Mouse (Mus musculus): ENCODE data around the gene Alppl2.

Alppl2 gene

GRCm38 (mm10) chr1:87089828-87090227, at the start of gene Alppl2:
Gene Alppl2 (minus strand): TSS chr1:87089928.
- no peak for DNase-seq (ENCODE audit: low spot score in 2 of 2)

GRCm38 (mm10) chr1:87131803-87132202, 42.1 kb upstream of the Alppl2 start:
- no peak for DNase-seq (ENCODE audit: low spot score in 2 of 2)

DNA sequence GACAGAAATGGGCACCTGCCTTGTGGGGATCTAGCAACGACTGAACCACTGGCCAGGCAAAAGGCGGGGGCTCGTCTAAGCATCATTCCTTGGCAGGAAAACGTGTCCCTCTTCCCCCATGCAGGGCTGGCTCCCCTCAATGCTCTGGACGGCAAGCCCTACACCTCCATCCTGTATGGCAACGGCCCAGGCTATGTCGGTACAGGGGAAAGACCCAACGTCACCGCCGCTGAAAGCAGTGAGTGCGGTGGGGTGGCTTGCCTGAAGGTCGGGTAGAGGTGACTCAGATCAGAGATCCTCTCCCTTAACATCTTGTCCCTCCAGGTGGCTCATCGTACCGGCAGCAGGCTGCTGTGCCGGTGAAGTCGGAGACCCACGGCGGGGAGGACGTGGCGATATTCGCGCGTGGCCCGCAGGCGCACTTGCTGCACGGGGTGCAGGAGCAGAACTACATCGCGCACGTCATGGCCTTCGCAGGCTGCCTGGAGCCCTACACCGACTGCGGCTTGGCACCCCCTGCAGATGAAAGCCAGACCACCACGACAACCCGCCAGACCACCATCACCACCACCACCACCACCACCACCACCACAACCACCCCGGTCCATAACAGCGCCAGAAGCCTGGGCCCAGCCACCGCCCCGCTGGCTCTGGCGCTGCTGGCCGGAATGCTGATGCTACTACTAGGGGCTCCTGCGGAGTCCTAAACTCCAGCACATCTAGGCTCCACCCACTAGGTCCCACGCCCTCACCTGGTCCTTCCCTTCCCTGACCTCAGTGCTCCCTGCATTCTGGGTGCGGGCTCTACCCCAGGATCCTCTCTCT, 37.7 kb upstream of the Alppl2 start:
- DNase-seq (ENCODE audit: low spot score in 2 of 2), result peak; percentile 35 to 47

DNA sequence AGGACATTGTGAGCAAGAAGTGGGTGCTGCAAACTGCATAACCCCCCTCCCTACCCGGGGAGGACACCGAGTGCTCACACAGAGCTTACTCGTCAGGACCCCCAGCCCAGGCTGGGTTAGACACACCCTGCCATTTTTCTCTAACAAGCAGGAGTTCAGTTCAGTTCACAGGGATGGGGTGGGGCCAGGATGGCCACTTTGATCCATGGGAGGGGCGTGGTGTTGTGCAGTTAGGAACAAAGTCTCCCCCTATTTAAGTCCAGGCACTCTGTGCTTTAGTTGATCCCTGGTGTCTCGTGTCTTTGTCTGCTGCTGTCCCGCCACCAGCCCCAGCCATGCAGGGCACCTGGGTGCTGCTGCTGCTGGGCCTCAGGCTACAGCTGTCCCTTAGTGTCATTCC, 34.9 kb upstream of the Alppl2 start, which contains the start of gene Akp3:
Gene Akp3 (plus strand): TSS at position 301 of the 400 bp plus-strand sequence.
- DNase-seq (ENCODE audit: low spot score in 2 of 2), result no peak

DNA sequence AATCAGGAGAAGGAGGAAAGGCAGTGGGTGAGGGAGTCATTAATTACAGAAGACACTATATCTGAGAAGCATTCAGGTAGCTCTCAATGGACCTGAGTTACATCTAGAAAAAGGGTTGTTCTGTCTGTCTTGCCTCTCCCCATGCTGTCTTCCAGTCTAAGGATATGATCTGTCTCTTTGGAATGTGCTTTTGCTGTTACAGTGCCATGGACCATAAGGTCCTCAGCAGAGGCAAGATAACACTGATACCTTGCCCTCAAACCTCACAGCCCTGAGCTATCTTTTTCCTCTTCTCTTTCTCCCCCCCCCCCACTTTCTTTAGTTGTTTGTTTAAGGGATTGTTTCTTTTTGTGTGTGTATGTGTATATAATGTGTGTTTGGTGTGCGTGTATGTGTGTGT, 25.1 kb upstream of the Alppl2 start:
- no peak for DNase-seq (ENCODE audit: low spot score in 2 of 2)

DNA sequence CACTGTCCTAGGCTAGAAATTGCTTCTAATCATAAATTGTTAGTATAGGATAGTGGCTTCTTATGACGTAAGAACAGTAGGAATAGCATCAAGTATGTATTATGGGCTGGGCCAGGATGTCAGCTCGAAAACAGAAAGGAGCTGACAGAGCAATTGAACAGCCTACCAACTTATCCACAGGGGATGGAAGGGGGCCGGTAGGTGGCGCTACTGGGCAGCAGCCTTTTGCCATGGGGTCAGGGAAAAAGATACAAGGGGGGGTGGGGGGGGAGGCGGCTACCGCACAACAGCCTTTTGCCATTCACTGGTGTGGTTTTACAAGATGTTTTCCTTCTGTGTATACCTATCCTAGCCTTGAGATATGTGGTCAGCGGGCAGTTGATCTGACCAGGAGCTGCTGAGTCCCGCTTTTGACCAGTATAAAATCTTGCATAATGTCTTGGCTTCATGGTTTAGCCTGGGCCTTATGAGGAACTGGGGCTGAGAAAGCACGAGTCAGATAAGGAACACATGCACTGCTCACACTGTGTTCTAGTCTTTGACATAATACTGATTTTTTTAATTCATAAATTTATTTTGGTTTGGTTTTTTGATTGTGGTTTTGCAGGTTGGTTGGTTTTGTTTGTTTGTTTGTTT, 22.1 kb upstream of the Alppl2 start:
- DNase-seq (ENCODE audit: low spot score in 2 of 2), result peak in 1 of 2 experiments; percentile 14

DNA sequence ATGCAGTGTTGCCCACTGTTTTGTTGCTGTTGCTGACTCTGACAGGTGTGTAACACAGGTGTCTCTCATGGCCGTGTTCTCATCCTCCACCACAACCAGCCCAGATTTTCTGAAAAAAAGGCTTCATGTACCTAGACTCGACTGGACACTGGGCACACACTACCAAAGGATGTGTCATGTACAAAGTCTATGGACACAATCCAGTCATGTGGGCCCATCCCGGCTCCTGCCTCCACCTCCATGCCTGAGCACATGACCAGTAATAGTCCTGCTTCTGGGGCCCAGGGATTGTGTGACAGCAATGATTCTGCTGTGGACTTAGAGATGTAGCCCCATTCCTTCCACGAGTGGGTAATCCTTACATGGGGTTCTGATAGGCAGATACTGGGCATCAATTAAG, 18.8 kb upstream of the Alppl2 start:
- DNase-seq (ENCODE audit: low spot score in 2 of 2), result no peak

GRCm38 (mm10) chr1:87106536-87106935, 16.8 kb upstream of the Alppl2 start:
- no peak for DNase-seq (ENCODE audit: low spot score in 2 of 2)

DNA sequence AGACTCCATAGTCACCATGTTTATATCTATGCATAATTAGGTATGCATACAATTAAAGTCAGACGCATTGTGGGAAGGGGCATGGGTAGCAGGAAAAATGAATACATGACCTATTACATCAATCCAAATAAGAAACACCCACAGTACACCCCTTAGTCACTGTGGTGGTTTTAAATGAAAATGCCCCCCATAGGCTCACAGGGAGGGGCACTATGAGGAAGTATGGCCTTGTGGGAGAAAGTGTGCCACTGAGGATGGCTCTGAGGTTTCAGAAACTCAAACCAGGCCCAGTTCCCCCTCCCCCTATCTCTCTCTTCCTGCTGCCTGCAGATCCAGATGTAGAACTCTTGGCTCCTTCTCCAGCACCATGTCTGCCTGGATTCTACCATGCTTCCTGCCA, 14.2 kb upstream of the Alppl2 start:
- no peak for DNase-seq (ENCODE audit: low spot score in 2 of 2)

GRCm38 (mm10) chr1:87102114-87102513, 12.4 kb upstream of the Alppl2 start:
- DNase-seq (ENCODE audit: low spot score in 2 of 2), result no peak

GRCm38 (mm10) chr1:87101411-87101810, 11.7 kb upstream of the Alppl2 start, which contains the start of gene Alpi:
Gene Alpi (minus strand): TSS chr1:87101606.
- DNase-seq (ENCODE audit: low spot score in 2 of 2), result no peak

GRCm38 (mm10) chr1:87098358-87098975, 8.7 kb upstream of the Alppl2 start:
- DNase-seq (ENCODE audit: low spot score in 2 of 2), result peak; percentile 15 to 20

GRCm38 (mm10) chr1:87095642-87096041, 5.9 kb upstream of the Alppl2 start:
- DNase-seq (ENCODE audit: low spot score in 2 of 2), result no peak

GRCm38 (mm10) chr1:87089251-87089650, 477 bp downstream of the Alppl2 start:
- no peak for DNase-seq (ENCODE audit: low spot score in 2 of 2)

DNA sequence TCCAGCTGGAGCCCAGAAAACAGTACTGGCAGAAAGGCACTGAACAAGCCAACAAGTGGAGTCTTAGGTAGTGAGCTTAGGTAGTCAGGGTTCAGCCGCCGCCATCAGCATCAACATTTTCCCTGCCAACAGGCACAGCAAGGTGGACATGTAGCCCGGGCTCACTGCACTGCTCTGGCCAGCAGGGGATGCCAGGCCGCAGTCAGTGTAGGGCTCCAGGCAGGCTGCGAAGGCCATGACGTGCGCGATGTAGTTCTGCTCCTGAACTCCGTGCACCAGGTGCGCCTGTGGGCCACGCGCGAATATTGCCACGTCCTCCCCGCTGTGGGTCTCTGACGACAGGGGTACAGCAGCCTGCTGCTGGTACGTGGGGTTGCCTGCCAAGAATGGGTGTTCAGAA, 2.8 kb downstream of the Alppl2 start:
- no peak for DNase-seq (ENCODE audit: low spot score in 2 of 2)

DNA sequence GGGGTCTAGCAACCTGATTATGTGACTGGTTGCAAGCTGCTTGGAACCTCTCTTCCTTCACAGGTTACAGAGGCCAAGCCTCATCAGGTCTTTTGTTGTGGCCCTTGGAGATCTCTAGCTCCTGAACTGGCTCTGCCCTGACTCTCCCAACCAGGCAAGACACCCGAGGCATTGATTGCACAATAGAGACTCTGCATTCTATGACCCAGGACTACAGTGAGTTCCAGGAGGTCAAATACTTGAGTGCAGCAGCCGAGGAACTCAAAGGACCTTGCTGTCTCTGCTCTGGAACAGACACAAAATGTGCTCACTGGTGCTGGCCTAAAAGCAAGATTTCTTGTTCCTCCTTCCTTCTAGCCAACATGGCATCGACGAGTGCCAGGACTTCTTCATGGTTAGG, 3.5 kb downstream of the Alppl2 start:
- DNase-seq (ENCODE audit: low spot score in 2 of 2), result no peak

GRCm38 (mm10) chr1:87073776-87074175, 16.0 kb downstream of the Alppl2 start:
- no peak for DNase-seq (ENCODE audit: low spot score in 2 of 2)

- no peak for DNase-seq (ENCODE audit: low spot score in 2 of 2)
Observed at GRCm38 (mm10) chr1:87070720-87071119, 19.0 kb downstream of the Alppl2 start.

DNA sequence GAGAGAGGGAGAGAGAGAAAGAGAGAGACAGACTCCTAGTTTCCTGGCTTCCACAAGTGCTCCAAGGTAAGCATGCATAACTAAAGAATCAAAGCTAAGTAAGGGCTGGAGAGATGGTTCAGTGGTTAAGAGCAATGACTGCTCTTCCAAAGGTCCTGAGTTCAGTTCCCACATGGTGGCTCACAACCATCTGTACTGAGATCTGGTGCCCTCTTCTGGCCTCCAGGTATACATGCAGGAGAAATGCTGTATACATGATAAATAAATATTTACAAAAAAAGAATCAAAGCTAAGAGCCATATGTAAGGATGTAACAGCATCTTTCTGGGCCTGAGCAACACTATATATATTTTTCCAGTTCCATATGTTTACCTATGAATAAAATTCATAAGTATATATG, 28.8 kb downstream of the Alppl2 start:
- DNase-seq (ENCODE audit: low spot score in 2 of 2), result no peak

DNA sequence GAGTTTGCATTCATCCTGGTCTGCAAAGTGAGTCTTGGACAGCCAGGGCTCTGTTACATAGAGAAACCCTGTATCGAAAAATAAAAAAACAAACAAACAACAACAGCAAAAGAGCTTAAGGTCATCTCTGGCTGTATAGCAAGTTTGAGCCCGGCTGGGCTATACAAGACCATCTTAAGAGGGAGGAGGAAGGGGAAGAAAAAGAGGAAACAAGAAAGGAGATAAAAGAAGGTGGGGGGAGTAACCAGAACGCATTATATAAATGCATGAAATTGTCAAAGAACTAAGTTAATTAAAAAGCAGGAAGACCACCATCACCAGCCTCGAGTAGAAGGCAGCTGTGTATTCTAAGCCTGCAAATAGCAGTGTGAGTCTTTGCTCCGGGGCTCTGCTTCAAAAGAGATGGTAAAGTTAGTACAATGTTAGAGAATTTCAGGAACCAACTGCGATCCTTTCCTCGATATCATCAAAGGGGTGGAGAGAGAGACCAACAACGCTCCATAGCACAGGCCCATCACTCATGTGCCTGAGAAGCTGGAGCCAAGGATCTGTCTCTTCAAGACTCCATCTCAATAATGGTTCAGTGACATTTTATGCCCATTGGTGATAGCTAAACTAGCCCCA, 30.6 kb downstream of the Alppl2 start:
- DNase-seq (ENCODE audit: low spot score in 2 of 2), result no peak

GRCm38 (mm10) chr1:87057075-87057474, 32.7 kb downstream of the Alppl2 start:
- no peak for DNase-seq (ENCODE audit: low spot score in 2 of 2)

GRCm38 (mm10) chr1:87051369-87051768, 38.4 kb downstream of the Alppl2 start:
- peak; percentile 22 to 26 for DNase-seq (ENCODE audit: low spot score in 2 of 2)

Measured in right cerebral cortex, adult 2 months (tissue).